Mouse (Mus musculus) testis, postnatal 10 days (tissue): ENCODE results near the gene Cyp2d40.
A peak's percentile ranks its signal among the peaks of the same experiment; 100 is the strongest.
"Not testable (repeated sequence)": the region's sequence is repeated elsewhere in the genome, so short reads cannot be mapped to it uniquely, and the experiment has no call there.

Source experiments
- DNase-seq: peaks from one replicate; pipeline ENCODE4 v3.0.0; 2021; ENCODE audit warnings: low spot score

The Cyp2d40 gene

DNA sequence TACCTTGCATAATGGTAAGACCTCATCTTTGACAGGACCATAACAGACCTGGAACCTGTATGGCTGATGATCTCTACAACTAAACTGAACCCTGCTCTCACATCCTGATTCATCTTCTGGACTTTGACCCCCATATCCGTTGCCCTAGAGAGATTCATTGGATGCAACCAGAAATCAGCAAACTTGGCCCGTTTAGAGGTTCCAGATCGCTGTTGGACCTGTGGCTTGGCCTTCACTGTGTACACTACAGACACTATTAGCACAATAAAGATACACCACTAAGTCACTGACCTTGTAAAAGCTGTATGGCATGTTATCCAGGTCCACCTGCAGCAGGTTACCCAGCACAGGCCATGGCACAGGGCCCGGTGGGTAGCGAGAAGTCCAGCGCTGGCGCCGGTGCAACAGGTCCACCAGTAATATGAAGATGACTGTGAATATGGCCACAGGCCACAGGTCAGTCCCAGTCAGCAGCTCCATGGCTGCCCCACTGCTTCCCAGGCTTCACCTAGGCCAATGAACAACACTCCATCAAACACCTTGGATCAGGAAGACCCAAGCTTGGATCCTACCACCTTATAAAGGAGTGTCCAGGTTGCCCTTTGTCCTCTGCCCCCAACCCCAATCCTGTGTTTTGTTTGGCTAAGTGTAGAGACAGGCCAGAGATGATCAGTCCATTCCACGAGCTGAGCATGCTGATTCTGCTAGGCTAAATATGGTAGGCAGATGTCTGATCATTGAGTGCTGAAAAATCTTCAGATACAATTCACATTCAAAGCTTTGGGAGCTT is at the start of gene Cyp2d40:
Gene Cyp2d40 (minus strand): TSS at position 553 of the 790 bp plus-strand sequence.
- no peak for DNase-seq

DNA sequence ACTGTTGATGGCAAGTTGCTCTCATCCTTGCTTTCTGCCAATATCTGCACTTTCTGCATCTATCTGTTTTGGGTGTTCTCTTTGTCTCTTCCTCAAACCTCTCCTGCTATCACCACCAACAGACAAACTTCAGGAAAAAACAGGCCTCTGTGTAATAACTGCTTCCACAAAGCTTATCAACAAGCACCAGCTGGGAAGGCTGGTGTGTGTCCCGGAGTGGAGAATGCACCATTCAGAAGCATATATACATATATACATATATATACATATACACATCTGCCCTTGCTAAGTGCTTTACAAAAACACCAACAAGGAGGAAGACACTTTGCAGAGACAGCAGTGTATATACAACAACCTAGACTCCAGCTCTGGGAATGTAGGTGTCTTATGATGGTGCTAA is 46.6 kb upstream of the Cyp2d40 start:
- DNase-seq = no peak

DNA sequence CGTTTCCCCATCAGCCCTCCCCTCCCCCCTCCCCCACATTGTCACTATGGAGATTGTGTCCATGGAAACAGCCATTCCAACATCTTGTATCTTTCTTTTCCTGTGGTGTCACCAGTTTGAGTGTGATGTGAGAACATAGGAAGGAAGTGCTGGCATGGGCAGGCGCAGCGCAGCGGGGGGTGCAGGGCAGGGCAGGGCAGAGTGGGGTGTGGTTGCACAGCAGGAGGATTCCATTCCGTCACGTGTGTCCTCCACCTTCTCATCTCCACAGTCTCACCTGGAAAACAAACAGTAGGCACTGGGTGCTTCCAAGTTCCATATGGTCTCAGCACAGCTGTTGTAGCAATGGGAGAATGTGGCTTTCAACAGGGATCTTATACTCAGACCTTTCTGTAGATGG is 45.5 kb upstream of the Cyp2d40 start:
- no peak for DNase-seq

DNA sequence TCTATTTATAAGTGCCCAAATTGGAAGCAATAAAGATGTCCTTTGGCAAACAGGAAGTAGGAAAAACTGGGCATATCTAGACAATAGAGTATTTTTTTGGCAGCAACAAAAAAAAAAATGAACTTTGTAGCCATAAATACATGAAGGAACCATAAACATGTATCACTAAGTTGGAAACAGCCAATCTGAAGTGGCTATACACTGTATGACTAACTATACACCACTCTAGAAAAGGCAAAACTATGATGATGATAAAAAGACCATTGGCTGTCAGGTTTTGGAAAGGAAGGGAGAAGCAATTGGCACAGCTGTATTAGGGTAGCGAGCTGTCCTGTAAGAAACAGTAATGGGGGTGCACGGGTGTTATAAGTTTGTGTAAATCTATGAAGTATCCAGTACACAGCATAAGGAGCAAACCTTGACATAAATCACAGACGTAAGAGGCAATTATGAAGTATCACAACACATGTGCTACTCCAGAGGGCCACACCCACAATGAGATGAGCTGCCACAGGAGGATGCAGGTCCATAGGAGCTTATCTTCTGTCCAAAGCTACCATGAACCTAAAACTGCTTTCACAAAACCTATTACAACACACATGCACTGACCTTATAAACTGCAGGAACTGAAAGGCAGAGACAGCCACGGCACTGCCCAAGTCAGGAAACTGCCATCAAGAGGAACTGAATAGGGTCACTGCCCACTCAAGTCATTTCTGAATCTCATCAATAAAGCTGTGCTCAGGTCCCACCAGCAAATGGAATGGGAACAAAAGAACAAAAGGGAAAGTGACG is 43.2 kb upstream of the Cyp2d40 start:
- DNase-seq = no peak

DNA sequence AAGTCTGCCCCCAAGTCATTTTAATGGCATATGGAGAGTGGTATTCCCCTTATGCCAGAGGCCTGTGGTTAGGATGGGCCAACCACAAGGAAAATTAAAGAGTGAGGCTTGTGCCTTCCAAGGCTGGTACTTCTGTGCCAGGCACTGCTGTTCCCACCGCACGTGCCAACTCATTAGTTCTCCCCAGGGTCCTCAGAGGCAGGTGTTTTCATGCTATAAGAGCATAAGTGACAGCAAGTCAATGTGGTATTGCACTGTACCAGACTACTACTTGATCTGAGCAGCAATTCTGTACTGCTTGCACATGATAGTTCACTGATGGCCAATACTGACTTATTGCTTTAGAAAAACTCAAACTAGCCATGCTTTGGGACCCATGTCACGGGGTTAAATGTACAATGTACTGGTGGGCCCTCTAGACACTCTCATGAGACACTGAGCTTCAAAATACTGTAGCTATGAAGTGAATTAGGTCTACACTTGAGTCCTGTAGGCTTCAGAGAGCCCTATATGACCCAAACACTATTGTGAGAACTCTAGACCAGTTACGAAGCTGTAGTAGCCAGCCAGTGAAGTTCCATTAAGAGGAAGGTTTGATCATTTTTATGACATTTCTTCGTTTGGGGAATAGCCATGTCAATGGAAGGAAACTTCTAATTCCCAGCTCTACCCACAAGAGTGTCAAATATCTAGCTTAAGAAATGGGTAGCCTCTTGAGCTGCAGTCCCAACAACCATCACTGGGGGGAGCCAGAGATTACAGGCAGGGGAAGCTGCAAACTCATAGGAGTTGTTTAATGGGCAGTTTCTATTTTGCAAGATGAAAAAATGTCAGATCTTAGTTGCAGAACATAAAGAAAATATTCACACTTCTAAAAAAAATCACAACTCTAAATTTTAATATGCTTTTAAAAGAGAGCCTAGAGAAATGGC is 41.0 kb upstream of the Cyp2d40 start:
- DNase-seq = peak; percentile 91

DNA sequence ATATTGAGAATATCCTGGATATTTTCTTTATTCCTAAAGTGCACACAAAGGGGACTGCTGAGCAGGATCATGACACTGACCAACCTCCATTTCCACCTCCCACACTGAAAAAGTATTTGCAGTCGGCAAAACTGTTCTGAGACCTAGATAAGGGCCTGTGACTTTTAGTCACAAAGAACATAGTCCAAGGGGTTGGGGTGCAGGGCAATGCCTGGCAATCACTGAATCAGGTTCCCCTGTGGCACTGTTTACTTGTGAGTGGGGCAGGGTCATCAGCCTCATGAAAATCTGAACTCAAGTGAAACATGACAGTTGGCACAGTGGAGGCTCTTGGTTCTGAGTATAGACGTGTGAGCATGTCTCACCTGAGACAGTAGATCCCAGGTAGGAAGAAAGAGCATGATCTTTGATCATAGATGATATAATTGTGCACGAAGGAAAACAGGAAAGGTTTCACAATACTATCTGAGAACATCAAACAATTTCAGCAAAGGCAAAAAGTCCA is 32.0 kb upstream of the Cyp2d40 start:
- no peak for DNase-seq

DNA sequence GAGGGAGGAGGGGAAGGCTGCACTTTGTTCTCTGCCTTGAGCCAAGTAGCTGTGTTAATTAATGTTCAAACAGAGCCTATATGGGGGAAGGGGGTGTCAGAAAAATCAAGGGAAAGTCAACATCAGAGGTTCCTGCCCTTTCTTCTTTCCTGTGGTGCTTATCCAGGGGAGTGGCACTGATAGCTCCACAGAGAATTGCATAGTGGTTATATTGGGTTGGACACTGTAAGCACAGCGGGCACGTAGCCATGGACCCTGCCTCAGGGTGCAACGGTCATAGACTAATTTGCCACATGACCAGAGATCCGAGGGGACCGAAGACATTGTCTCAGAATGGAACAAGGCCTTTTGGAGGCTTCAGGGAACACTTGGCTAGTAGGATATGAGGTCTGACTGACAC is 30.3 kb upstream of the Cyp2d40 start, which contains the start of gene Cyp2d26:
Gene Cyp2d26 (minus strand): TSS at position 18 of the 400 bp plus-strand sequence.
- DNase-seq = no peak

DNA sequence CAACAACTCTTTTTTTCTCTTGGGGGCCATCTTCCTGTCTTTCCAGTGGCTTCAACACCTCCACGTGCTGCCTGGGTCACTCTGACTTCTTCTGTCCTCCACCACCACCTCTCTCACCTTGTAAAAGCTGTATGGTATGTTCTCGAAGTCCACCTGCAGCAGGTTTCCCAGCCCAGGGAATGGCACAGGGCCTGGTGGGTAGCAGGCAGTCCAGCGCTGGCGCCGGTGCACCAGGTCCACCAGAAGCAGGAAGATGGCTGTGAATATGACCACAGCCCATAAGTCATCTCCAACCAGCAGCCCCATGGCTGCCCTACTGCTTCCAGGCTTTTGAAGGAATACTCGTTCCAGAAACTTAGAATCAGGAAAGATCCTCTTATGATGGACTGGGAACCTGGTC is 29.9 kb upstream of the Cyp2d40 start:
- no peak for DNase-seq

DNA sequence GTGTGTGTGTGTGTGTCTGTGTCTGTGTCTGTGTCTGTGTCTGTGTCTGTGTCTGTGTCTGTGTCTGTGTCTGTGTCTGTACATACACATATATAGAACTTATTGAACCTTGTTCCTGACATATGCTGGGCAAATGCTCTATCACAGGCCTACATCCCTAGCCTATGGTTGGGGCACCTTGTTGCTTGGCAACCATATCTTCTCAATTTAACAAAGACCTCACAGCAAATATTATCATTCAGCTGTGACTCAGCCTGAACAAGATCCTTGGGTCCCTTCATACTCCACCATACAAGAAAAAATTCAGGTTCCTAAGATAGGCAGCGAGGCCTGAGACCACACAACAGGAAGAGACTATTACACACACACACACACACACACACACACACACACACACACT is 29.5 kb upstream of the Cyp2d40 start:
- no peak for DNase-seq

DNA sequence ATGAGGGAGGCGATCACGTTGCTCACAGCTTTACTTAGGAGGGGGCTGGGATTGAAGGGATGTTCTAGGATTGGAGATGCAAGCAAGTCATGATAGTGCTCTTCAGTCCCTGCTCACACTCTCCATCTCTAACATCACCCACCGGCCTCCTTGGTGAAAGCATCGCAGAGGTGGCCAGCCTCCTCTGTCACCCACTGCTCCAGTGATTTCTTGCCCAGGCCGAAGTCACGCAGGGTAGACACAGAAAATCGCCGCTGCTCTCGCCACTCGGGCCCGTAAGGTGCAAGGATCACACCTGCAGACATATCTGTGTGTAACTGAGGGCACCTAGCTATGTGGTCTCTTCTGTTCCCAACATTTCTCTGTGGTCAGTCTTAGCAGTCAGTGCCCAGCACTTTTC is 28.6 kb upstream of the Cyp2d40 start:
- DNase-seq = no peak

DNA sequence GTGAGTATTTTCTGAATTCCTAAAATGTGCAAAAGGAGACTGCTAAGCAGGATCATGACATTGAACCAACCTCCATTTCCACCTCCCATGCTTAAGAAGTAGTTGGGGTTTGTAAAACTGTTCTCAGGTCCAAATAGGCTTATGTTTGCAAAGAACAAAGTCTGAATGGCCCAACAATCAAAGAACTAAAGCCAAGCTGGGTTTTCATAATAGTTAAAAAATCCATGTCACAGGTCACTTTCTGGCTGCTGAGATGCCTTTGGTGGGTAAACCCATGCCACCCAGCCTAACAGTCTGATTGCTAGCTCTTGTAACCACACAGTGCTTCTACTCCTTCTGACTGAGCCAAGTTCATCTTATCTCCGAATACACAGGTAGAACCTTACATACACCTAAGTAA is 20.6 kb upstream of the Cyp2d40 start:
- no peak for DNase-seq

DNA sequence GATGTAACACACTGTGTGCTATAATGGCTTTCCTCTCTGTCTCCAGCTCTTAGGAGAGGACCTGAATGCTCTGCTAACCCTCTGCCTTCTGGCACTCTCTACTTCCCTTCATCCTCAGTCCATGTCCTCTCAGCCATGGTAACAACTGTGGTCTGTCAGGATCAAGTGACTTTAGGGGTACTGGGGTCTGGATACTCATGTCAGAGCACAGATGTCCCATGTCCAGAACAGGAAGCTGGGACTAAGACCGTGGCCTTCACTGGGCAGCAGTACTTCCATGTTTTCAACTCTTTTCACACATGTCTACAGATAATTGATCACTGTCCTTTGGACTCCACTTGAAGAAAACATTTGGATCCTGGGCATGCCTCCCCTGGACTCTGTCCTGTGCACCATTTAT is 19.8 kb upstream of the Cyp2d40 start:
- DNase-seq = no peak

DNA sequence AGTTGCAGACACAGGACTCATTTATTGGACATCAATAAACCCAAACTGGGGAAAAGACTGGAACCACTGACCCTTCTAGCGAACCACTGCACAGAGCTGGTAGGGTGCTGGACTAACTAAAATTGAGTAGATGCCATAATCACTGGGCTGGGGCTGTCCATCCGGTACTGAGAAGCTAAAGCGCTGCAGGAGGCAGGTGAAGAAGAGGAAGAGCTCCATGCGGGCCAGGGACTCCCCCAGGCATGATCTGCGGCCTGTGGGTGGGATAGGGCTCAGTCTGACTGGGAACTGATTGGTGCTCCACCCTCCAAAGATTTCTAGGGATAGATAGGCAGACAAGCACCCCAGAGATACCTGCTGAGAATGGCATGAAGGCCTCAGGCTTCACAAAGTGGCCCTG is 13.9 kb upstream of the Cyp2d40 start:
- not testable (repeated sequence) for DNase-seq

DNA sequence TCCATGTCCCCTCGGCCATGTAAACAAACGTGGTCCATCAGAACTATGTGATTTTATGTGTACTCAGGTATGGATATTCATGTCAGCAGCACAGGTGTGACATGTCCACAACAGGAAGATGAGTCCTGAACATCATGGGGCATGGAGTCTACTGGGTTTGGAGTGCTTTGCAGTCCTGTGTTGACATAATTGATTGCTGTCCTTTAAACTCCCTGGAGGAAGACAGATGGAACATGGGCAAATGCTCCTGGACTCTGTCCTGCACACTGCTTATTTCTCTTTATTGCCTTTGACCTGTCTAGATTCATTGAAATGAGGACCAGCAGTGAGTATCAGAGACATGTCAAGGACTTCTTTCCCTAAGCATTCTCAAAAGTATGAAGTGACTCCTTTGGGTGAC is 2.0 kb upstream of the Cyp2d40 start:
- no peak for DNase-seq

DNA sequence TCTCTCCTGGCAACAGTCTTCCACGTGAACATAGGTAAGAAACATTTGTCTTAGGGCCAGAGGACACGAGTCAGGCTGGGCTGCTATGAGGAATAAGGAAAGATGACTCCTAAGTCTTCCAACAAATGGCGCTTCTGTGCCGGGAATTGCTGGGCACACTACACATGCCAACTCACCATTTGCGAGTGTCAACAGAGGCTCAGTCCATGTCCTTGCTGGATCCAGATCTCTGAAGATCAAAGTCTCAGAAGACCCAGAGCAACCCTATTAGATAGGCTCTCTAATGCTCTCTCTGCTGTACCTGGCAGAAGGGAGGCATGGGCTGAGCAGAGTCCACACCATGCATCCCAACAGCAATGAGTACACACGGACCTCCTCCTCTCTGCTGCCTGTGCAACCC is 898 bp upstream of the Cyp2d40 start:
- DNase-seq = no peak

DNA sequence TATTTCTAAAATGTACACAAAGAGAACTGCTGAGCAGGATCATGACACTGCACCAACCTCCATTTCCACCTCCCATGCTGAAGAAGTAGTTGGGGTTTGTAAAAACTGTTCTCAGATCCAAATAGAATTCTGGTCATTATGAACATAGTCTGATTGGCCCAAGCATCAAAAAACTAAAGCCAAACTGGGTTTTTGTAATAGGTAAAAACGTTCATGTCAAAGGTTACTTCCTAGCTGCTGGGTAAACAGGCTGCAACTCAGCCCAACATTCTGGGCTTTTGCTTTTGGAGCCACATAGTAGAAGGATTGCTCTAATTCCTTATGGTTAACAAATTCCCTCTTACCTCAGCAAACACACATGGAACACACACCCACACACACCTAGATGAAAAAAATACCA is 15.8 kb downstream of the Cyp2d40 start:
- no peak for DNase-seq

DNA sequence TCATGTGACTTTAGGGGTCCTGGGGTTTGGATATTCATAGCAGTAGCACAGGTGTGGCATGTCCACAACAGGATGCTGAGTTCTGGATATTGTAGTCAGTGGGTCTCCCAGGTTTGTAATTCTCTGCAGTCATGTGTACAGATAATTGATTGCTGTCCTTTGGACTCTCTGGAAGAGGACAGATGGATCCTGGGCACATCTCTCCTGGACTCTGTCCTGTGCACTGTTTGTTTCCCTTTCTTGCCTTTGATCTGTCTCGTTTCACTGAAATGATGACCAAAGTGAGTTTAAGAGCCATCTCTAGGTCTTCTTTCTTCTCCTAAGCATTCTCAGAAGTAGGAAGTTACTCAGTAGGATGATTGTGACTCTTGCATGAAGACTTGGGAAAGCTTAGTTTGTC is 16.5 kb downstream of the Cyp2d40 start:
- DNase-seq = no peak

DNA sequence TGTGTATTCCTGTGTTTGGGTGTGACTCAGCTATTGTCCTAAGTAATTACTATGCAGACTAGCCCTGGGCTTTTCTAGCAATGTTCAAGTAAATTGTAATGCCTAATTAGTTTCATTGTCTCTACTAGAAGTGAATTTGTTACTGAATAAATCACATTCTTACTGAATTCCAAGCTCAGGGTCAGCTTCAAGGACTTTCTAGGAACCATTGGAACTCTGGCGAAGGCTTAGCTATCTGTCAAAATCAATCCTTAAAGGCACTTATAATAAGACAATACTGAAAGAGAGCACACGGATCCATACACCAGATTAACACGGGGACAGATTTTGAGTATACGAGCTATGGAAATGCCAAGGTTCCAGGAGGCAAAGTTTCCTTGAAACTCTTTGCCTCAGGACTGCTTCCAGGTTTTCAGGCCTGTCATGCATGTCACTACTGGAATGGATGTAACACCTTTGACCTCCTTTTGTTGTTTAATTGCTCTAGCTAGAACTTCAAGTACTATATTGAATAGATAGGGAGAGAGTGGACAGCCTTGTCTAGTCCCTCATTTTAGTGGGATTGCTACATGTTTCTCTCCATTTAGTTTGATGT is 30.6 kb downstream of the Cyp2d40 start:
- not testable (repeated sequence) for DNase-seq
